Mouse (Mus musculus) right cerebral cortex, adult 18-20 months (tissue): ENCODE results near the gene Ip6k2.
A peak's percentile ranks its signal among the peaks of the same experiment; 100 is the strongest.

Source experiments
- DNase-seq: peaks from one replicate; pipeline ENCODE4 v3.0.0; 2022; ENCODE audit warnings: mixed read lengths

The Ip6k2 gene

DNA sequence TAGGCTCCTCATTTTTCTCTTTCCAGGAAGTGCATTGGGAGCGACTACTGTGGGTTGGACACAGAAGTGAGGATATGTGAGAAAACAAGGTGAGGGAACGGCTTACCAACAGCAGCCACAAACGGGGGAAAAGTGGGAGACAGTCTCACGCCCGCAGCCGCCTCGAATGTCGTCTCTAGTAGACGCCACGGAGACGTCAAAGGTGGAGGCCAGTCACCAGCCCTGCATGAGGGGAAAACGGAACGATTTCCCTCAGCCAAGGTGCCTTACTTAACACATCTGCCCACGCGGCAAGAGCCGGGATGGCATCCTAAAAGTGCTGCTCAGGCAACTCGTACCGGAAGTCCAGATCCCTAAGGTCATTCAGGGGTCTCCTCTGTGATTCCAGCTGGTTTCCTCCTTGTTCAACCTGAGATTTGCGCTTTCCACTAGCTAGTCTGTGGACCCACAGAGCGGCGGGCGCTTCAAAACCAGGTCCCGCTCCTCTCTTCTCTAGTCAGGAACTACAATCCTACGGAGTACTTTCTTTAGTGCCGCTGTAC lies 40.6 kb downstream of the Ip6k2 start:
- DNase-seq = no peak

DNA sequence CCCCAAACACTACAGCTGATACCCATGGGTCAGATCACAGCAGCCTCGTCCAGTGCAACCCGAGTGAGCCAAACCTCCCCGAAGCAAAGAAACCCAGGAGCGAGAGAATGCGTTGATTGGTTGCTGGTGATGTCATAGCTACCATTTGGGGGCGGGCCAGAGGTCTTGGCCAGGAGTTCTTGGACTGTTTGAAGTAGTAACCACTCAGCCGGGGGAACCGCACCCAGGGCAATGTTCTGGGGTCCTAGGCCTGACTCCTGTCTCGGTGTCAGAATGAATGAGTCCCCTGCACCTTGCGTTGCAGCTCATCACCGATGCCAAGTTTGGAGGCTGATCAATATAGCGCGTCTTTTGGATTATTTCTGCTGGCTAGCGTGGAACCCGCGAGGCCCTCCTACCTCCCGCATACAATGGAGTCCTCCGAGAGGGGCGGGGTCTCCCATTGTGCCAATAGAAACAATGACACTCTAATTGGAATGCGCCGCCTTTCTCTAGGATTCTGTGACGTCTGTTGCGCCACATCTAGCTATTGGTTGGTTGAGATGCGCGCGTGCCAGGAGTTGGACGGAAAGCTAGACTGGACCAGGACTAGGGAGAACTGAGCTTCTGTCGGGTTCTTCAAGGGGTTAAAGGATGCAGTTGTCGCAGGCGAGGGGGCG lies 41.3 kb downstream of the Ip6k2 start:
- DNase-seq = peak; percentile 93

DNA sequence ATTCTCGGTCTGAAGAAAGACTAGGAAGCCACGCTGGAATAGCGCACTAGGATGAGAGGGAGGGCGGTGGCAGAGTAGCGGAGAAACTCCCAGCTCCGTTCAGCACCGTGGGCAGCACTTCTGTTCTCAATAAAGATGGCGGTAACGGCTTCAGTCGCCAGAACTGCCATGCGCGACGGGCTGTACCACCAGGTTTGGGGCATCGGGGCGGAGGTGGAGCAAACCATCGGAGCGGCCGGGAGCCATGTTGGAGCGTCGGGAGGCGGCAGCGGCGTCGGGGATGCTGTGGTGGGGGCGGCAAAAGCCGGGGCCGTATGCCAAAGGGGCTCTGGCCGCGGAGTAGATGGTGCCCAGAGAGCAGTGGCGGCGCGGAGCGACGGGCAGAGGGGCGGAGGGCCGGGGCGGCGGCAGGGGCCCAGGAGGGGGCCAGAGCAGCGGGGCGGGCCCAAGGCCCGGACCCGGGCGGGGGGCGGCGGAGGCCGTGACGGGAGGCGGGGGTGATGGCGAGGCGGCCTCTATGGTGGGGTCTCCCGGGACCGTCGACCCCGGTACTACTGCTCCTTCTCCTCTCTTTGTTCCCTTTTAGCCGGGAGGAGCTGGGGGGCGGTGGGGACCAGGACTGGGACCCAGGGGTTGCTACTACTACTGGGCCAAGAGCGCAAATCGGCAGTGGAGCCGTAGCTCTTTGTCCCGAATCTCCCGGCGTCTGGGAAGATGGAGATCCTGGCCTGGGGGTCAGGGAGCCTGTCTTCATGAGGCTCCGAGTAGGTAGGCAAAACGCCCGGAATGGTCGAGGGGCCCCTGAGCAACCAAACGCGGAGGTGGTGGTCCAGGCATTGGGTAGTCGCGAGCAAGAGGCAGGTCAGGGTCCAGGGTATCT lies 42.5 kb downstream of the Ip6k2 start, which contains the start of gene Celsr3:
Gene Celsr3, plus strand, starts transcription at position 501 of the 880 bp plus-strand sequence.
- DNase-seq = peak; percentile 94

DNA sequence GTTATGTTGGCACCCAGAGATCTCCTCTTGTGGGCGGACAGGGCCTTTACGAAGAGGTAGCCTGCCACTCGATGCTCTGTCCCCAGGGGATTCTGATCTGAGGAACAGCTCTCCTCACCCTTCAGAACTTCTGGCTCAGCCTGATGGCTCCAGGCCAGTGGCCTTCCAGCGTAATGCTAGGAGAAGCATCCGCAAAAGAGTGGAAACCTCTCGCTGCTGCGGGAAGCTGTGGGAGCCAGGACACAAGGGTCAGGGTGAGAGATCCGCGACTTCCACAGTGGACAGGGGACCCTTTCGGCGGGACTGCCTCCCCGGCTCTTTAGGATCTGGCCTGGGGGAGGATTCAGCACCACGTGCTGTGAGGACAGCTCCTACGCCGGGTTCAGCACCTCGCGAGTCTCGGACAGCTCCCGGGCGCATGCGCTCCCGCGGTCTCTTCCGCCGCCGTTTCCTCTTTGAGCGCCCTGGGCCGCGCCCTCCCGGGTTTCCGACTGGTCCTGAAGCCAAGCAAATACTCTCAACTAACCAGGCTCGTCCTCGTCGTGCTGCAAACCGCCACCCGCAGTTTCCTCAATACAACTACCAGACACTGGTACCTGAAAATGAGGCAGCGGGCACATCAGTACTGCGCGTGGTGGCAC lies 43.2 kb downstream of the Ip6k2 start:
- peak; percentile 72 for DNase-seq

DNA sequence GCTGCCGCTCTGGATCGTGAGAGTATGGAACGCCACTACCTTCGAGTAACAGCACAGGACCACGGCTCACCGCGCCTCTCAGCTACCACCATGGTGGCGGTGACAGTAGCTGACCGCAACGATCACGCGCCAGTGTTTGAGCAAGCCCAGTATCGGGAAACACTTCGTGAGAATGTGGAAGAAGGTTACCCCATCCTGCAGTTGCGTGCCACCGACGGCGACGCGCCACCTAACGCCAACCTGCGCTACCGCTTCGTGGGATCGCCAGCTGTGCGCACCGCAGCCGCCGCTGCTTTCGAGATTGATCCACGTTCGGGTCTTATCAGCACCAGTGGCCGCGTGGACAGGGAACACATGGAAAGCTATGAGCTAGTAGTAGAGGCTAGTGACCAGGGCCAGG lies 43.9 kb downstream of the Ip6k2 start:
- DNase-seq = no peak

DNA sequence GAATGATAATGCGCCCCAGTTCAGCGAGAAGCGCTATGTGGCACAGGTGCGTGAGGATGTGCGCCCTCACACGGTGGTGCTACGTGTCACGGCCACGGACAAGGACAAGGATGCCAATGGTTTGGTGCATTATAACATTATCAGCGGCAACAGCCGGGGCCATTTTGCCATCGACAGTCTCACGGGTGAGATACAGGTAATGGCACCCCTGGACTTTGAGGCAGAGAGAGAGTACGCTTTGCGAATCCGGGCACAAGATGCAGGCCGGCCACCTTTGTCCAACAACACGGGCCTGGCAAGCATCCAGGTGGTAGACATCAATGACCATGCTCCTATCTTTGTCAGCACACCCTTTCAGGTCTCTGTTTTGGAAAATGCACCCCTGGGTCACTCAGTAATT lies 44.3 kb downstream of the Ip6k2 start:
- DNase-seq = no peak

DNA sequence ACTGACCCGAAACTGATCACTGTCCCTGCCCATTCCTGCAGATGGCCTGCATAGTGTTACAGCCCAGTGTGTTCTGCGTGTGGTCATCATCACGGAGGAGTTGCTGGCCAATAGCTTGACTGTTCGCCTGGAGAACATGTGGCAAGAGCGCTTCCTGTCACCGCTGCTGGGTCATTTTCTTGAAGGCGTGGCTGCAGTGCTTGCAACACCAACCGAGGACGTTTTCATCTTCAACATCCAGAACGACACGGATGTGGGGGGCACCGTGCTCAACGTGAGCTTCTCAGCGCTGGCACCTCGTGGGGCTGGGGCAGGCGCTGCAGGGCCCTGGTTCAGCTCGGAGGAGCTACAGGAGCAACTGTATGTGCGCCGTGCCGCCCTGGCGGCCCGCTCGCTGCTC lies 48.0 kb downstream of the Ip6k2 start:
- DNase-seq = no peak

DNA sequence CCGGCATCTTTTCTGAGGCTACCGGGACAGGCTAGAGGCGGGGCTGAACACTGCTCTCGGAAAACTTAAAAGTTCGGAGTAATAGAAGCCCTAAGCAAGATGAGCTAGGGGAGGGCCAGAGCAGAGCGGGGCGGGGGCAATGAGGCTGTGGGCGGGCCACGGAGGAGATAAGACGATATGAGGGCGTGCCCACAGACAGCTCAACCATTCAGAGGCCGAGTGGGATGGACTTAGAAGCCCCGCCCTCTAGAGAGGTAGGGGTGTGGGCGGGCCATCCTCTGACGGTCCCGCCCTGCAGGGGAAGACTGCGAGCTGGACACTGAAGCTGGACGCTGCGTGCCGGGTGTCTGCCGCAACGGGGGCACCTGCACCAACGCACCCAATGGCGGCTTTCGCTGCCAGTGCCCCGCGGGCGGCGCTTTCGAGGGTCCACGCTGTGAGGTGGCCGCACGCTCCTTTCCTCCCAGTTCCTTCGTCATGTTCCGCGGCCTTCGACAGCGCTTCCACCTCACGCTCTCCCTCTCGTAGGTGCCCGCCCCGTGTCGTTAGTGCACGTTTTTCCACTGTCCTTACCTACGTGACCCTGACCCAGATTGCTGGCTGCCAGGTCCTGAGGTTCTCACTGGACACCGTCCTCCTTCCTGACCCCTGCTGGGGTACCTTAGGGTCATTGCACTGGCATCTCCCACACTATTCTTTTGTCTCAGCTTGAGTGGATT lies 49.0 kb downstream of the Ip6k2 start:
- DNase-seq = peak; percentile 84

DNA sequence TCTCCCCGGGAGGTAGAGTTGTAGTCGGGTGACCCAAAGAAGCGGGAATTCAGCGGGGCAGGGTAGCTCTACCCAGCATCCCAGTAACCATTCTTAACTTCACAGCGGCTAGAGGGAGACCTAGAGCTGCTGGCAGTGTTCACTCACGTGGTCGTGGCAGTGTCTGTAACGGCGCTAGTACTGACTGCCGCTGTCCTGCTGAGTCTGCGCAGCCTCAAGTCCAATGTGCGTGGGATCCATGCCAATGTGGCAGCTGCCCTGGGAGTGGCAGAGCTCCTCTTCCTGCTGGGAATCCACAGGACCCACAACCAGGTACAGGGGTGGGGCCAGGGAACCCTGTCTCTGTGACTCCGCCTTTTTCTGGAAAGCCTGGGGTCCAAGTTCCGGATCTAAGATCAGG lies 59.4 kb downstream of the Ip6k2 start:
- DNase-seq = peak; percentile 65

DNA sequence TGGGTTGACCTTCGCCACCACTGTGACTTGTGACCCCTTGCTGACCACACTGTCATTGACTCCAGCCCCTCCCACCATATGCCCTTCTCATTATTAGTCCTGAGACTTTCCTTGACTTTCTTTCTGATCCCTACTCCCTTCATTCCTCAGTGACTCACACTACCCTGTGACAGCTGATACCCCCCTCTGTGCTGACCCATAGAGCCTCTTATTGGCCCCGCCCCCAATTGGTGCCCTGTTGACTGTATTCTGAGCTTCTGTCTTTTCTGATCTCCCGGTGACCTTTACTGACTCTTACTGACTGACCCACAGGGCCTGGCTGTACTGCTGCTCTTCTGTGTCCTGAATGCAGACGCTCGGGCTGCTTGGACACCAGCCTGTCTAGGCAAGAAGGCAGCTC lies 61.8 kb downstream of the Ip6k2 start:
- no peak for DNase-seq

DNA sequence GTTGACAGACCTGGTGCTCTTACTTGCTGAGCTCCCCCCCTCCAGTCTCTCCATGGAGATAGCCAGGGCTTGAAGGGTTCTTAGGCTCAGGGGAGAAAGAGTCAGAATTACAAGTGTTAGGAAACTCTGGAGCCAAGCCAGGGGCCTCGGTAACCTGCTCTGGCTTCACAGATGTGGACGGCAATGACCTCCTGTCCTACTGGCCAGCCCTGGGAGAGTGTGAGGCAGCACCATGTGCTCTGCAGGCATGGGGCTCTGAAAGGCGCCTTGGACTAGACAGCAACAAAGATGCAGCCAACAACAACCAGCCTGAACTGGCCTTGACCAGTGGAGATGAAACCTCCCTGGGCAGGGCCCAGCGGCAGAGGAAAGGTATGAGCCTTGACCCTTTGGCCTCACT lies 63.8 kb downstream of the Ip6k2 start:
- DNase-seq = no peak

DNA sequence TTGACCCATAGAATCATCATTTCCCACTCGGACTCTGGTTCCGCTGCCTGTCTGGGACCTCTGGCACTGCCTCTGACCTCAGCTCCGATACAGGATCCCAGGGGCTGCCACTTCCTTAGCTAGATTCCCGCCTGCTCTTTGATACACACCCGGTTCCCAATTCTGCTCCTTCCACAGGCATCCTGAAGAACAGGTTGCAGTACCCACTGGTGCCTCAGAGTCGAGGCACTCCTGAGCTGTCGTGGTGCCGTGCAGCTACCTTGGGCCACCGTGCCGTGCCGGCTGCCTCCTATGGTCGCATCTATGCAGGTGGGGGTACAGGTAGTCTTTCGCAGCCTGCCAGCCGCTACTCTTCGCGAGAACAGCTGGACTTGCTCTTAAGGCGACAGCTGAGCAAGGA lies 64.8 kb downstream of the Ip6k2 start:
- DNase-seq = no peak

DNA sequence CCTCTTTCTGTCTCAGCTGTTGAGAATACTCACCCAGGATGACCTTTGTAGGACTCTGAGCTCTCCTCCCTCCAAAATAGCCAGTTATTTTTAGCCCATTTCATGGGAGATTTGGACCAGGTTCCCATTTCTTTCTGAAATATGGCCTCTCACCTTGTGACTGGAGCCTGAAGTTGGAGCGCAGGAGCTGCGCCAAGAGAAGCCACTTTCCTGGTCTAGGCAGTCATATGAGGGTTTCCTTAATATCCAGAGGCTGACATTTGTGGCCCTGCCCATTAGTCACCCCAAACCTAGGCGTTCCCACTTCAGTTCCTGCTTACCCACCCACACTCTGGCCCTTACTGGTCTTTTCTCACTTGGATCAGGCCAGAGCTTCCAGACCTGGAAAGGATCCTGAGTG lies 69.4 kb downstream of the Ip6k2 start, which contains the start of gene Slc26a6:
Gene Slc26a6, plus strand, starts transcription at position 308 of the 400 bp plus-strand sequence.
- no peak for DNase-seq

DNA sequence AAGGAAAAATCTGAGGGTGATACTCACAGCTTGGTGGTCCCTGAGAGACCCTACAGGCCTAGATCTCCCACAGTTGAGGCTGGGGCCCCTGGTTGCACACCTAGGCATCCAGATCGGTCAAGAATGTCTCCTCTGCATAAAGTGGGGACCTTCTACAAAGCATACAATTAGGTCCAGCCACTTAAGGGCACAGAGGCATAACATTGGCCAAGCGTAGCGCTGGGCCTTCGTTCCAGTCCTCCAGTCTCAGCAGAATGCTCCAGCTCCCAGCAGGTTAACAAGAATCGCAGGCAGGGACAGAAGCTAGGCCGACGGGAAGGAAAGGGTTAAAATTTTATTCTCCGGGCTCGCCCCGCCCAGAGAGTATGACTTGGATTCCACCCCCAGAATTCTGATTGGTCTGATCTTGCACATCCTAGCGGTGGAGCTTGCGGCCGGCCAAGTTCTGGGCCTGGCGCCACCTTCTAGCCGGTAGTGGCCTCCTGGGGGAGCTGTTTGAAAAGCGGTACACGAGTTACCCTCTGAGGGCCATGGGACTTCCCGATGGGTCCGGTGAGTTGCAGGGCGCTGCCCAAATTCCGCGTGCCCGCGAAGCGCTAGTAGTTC lies 70.1 kb downstream of the Ip6k2 start:
- peak; percentile 93 for DNase-seq

DNA sequence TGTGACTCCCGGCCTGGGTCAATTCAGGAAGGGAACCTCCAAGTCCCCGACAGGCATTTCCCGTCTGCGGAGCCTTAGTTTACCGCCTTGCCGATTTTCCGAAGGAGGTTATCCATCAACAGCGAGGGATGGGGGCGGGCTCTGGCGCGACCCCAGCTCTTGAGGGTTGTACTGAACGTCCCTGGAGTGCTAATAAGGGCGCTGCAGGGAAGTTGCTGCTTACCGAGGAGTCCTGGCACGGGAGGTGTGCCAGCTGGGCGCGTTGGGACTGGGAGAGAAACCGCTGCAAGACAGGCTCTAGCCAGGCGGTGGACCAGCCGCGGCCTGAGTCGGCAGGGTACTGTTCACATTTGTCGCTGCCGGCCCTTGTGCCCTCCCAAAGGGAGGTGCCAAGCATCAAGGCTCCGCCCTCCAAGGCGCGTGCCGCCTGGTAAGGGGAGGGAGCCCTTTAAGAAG lies 70.7 kb downstream of the Ip6k2 start:
- peak; percentile 89 for DNase-seq

DNA sequence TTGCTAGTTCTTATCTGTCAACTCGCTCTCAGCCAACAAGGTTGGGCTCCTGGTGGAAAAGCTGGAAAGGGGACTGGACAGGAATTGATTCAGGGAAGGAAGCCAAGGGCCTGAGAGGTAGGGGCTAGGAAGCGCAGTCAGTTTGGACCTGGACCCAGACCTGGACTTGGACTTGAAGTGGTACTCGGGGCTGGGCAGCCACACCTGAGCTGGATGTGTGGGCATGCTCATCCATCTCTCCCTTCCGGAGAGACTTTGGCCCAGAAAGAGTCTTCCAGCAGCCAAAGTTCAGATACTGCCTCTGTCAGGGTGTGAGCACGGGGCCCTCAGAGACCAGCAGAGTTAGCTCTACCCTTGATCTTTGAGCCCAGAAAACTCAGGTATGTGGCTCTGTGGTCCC lies 71.7 kb downstream of the Ip6k2 start:
- no peak for DNase-seq
